Mouse (Mus musculus): ENCODE results near the gene Cntnap2. TPM values are rescaled to one million over a fixed set of nuclear protein-coding genes. Genes with fewer than 3 reads are reported as not detected.

The Cntnap2 gene
- polyA plus RNA-seq, 1 experiment from 2014 or later, result 0.59 TPM

DNA sequence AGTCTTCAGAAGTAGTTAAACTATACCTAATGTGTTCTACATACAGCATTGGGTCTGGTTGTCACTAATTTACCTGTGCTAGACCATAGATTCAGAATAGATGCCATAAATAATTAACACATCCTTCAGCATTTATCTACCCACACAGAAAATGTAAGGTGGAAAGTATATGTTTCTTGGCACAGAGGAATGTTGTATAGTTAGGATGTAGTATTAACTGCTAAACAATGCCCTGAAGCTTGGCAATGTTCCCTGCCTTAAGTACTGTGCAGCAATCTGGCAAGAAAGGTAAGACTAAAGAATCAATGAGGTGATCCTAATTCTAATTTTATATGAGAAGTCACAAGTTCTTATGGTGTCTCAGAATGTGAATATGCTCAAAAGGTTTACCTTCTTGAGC is 529.9 kb downstream of the Cntnap2 start:
- H3K4me3 ChIP-seq, result no peak overlapping the region
- no peaks in the 10 kb centered on the region for H3K4me1 ChIP-seq (replicated peaks)
- no peaks in the 10 kb centered on the region for H3K27me3 ChIP-seq (replicated peaks)
- H3K9ac ChIP-seq, result no peak overlapping the region
- H3K36me3 ChIP-seq, result no peaks in the 10 kb centered on the region
- H3K4me2 ChIP-seq, result no peak overlapping the region
- no peak overlapping the region for H3K27ac ChIP-seq (ENCODE audit: poor library complexity, severe bottlenecking)
- H3K9me3 ChIP-seq (replicated peaks), result no peaks in the 10 kb centered on the region
- no peak for ATAC-seq (ENCODE audit: insufficient number of reproducible peaks, low FRiP score)

GRCm38 (mm10) chr6:45647017-45647416 is 587.9 kb downstream of the Cntnap2 start:
- no peaks in the 10 kb centered on the region for H3K36me3 ChIP-seq
- H3K4me2 ChIP-seq, result no peak overlapping the region
- no peak overlapping the region for H3K9ac ChIP-seq
- no peaks in the 10 kb centered on the region for H3K4me1 ChIP-seq (replicated peaks)
- H3K27ac ChIP-seq (ENCODE audit: poor library complexity, severe bottlenecking), result no peak overlapping the region
- ATAC-seq (ENCODE audit: insufficient number of reproducible peaks, low FRiP score), result no peak
- H3K4me3 ChIP-seq, result no peak overlapping the region
- no peaks in the 10 kb centered on the region for H3K27me3 ChIP-seq (replicated peaks)
- H3K9me3 ChIP-seq (replicated peaks), result no peaks in the 10 kb centered on the region

- 70% methylated on average over 2 of the region's 2 CpGs for whole genome bisulfite sequencing
- H3K4me3 ChIP-seq, result no peak overlapping the region
- H3K4me2 ChIP-seq, result no peak overlapping the region
- H3K27ac ChIP-seq (ENCODE audit: poor library complexity, severe bottlenecking), result no peak overlapping the region
- no peaks in the 10 kb centered on the region for H3K27me3 ChIP-seq (replicated peaks)
- no peak overlapping the region for H3K9ac ChIP-seq
- no peak for ATAC-seq (ENCODE audit: insufficient number of reproducible peaks, low FRiP score)
- H3K9me3 ChIP-seq (replicated peaks), result no peaks in the 10 kb centered on the region
- H3K4me1 ChIP-seq (replicated peaks), result no peaks in the 10 kb centered on the region
- H3K36me3 ChIP-seq, result no peaks in the 10 kb centered on the region
Measured at GRCm38 (mm10) chr6:45648419-45648818, 589.3 kb downstream of the Cntnap2 start.

DNA sequence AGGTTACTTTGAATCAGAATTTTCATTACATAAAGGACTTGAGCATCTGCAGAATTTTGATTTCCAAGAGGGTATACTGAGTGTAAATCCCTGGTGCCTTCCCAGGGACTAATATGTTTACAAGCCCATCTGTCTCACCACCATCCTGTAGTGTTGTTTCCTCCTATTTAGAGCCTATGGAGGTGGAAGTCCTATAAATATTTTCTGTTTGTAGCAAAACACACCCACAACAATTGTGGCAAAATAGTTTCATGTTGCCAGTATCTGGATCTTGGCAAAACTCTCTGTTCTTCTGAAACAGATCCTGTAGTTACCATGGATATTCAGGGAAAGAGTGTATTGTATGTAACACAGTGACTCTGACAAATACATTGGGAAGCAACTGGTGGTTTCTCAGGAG is 641.1 kb downstream of the Cntnap2 start:
- Histone ChIP-seq H3K36me3 (no peaks in the 10 kb centered on the region), H3K4me2 (no peak overlapping the region), H3K27me3 (replicated peaks) (no peaks in the 10 kb centered on the region), H3K9ac (no peak overlapping the region), H3K27ac (ENCODE audit: poor library complexity, severe bottlenecking) (no peak overlapping the region), H3K4me1 (replicated peaks) (no peaks in the 10 kb centered on the region), H3K4me3 (no peak overlapping the region), H3K9me3 (replicated peaks) (no peaks in the 10 kb centered on the region)
- ATAC-seq (ENCODE audit: insufficient number of reproducible peaks, low FRiP score), result no peak

DNA sequence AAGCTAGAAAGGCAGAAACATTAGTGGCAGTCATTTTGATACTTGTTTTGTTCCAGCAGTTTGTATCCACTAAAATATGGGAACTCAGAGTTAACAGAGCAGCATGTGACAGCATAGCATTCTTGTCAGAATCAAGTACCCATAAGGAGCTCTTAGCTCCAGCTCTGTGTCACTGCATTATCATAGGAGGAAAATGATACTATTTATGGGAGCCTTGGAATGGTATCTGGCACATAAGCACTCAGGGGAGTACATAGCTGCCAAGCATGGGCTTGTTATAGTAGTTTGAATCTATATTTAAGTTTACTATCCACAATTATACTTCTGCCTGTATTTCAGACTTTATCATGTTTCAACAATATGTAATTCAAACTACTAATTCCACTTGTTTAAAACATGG is 732.5 kb downstream of the Cntnap2 start:
- 0 out of 2 replicates have a peak, but pooled peaks have one; percentile 36 for ATAC-seq (ENCODE audit: insufficient number of reproducible peaks, low FRiP score)
- no peak overlapping the region for H3K27ac ChIP-seq (ENCODE audit: poor library complexity, severe bottlenecking)
- H3K4me3 ChIP-seq, result no peak overlapping the region
- H3K9ac ChIP-seq, result no peak overlapping the region
- H3K27me3 ChIP-seq (replicated peaks), result no peaks in the 10 kb centered on the region
- no peaks in the 10 kb centered on the region for H3K36me3 ChIP-seq
- no peak overlapping the region for H3K4me2 ChIP-seq
- no peaks in the 10 kb centered on the region for H3K4me1 ChIP-seq (replicated peaks)
- H3K9me3 ChIP-seq (replicated peaks), result no peaks in the 10 kb centered on the region

GRCm38 (mm10) chr6:45841626-45842341 is 782.6 kb downstream of the Cntnap2 start:
- no peaks in the 10 kb centered on the region for H3K4me1 ChIP-seq (replicated peaks)
- H3K36me3 ChIP-seq, result no peaks in the 10 kb centered on the region
- no peak overlapping the region for H3K4me3 ChIP-seq
- H3K27me3 ChIP-seq (replicated peaks), result no peaks in the 10 kb centered on the region
- no peak overlapping the region for H3K9ac ChIP-seq
- WGBS, result 73% methylated on average over 4 of the region's 4 CpGs
- no peak for ATAC-seq (ENCODE audit: insufficient number of reproducible peaks, low FRiP score)
- no peaks in the 10 kb centered on the region for H3K9me3 ChIP-seq (replicated peaks)
- no peak overlapping the region for H3K27ac ChIP-seq (ENCODE audit: poor library complexity, severe bottlenecking)
- H3K4me2 ChIP-seq, result no peak overlapping the region

- WGBS, result 56% methylated on average over 1 of the region's 1 CpGs
- Histone ChIP-seq H3K9me3 (replicated peaks) (no peaks in the 10 kb centered on the region), H3K36me3 (no peaks in the 10 kb centered on the region), H3K4me3 (no peak overlapping the region), H3K9ac (no peak overlapping the region), H3K4me1 (replicated peaks) (no peaks in the 10 kb centered on the region), H3K4me2 (no peak overlapping the region), H3K27me3 (replicated peaks) (no peaks in the 10 kb centered on the region), H3K27ac (ENCODE audit: poor library complexity, severe bottlenecking) (no peak overlapping the region)
- no peak for ATAC-seq (ENCODE audit: insufficient number of reproducible peaks, low FRiP score)
Measured at GRCm38 (mm10) chr6:45843736-45844135, 784.6 kb downstream of the Cntnap2 start.

- no peak overlapping the region for H3K4me2 ChIP-seq
- H3K27ac ChIP-seq (ENCODE audit: poor library complexity, severe bottlenecking), result no peak overlapping the region
- no peaks in the 10 kb centered on the region for H3K9me3 ChIP-seq (replicated peaks)
- H3K27me3 ChIP-seq (replicated peaks), result no peaks in the 10 kb centered on the region
- no peak for ATAC-seq (ENCODE audit: insufficient number of reproducible peaks, low FRiP score)
- no peak overlapping the region for H3K9ac ChIP-seq
- WGBS, result 73% methylated on average over 3 of the region's 3 CpGs
- no peaks in the 10 kb centered on the region for H3K36me3 ChIP-seq
- no peaks in the 10 kb centered on the region for H3K4me1 ChIP-seq (replicated peaks)
- no peak overlapping the region for H3K4me3 ChIP-seq
Measured at GRCm38 (mm10) chr6:45871409-45871992, 812.3 kb downstream of the Cntnap2 start.

GRCm38 (mm10) chr6:45885486-45885885 is 826.3 kb downstream of the Cntnap2 start:
- ATAC-seq (ENCODE audit: insufficient number of reproducible peaks, low FRiP score), result no peak
- WGBS, result 77% methylated on average over 1 of the region's 1 CpGs
- no peak overlapping the region for H3K4me3 ChIP-seq
- no peak overlapping the region for H3K9ac ChIP-seq
- no peak overlapping the region for H3K4me2 ChIP-seq
- H3K9me3 ChIP-seq (replicated peaks), result no peaks in the 10 kb centered on the region
- H3K36me3 ChIP-seq, result no peaks in the 10 kb centered on the region
- H3K27me3 ChIP-seq (replicated peaks), result no peaks in the 10 kb centered on the region
- no peaks in the 10 kb centered on the region for H3K4me1 ChIP-seq (replicated peaks)
- no peak overlapping the region for H3K27ac ChIP-seq (ENCODE audit: poor library complexity, severe bottlenecking)

DNA sequence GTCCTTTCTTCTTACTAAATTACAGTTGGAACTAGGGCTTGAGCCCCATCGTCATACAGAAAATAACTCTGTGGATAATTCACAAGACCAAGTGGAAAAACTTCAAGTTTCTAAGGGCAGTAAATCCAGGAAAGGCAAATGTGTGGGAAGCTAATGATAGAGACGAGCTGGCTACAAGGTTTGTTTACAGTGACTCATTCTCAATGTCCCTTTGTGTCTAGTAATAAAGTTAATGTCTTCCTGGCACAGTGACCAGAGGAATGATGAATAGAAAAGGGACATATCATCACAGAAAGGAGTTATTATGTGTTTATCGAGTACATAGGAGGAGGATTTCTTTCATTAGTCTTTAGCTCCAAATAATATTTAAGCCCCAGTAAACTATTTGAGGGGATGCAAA is 828.7 kb downstream of the Cntnap2 start:
- no peak overlapping the region for H3K27ac ChIP-seq (ENCODE audit: poor library complexity, severe bottlenecking)
- H3K4me3 ChIP-seq, result no peak overlapping the region
- 66% methylated on average over 3 of the region's 3 CpGs for WGBS
- no peaks in the 10 kb centered on the region for H3K27me3 ChIP-seq (replicated peaks)
- H3K9me3 ChIP-seq (replicated peaks), result no peaks in the 10 kb centered on the region
- H3K36me3 ChIP-seq, result no peaks in the 10 kb centered on the region
- no peak for ATAC-seq (ENCODE audit: insufficient number of reproducible peaks, low FRiP score)
- H3K4me2 ChIP-seq, result no peak overlapping the region
- H3K4me1 ChIP-seq (replicated peaks), result no peaks in the 10 kb centered on the region
- no peak overlapping the region for H3K9ac ChIP-seq

DNA sequence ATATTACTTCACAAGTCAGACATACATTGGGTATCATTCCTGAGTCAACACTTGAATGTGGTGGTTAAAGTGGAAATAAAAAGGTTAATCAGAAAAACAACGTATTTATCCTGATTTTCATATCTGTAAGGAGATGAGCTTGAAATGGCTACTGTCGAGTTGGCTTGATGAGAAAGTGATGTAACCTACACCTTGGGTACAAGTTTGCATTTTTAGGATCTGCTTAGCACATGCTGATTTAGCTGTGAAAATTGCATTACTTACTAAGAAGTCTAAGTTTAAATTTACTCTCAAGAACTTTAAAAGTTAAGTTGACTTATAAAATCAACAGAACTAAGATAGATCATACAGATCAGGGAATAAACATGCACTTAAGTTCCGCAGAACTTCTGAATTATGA is 879.1 kb downstream of the Cntnap2 start:
- H3K9me3 ChIP-seq (replicated peaks), result no peaks in the 10 kb centered on the region
- no peak overlapping the region for H3K27ac ChIP-seq (ENCODE audit: poor library complexity, severe bottlenecking)
- H3K4me3 ChIP-seq, result no peak overlapping the region
- no peak overlapping the region for H3K4me2 ChIP-seq
- no peaks in the 10 kb centered on the region for H3K36me3 ChIP-seq
- H3K4me1 ChIP-seq (replicated peaks), result no peaks in the 10 kb centered on the region
- ATAC-seq (ENCODE audit: insufficient number of reproducible peaks, low FRiP score), result no peak
- H3K9ac ChIP-seq, result no peak overlapping the region
- H3K27me3 ChIP-seq (replicated peaks), result no peaks in the 10 kb centered on the region
- 72% methylated on average over 3 of the region's 3 CpGs for WGBS

GRCm38 (mm10) chr6:45938775-45939174 is 879.6 kb downstream of the Cntnap2 start:
- no peaks in the 10 kb centered on the region for H3K4me1 ChIP-seq (replicated peaks)
- no peak overlapping the region for H3K4me2 ChIP-seq
- no peaks in the 10 kb centered on the region for H3K9me3 ChIP-seq (replicated peaks)
- no peaks in the 10 kb centered on the region for H3K36me3 ChIP-seq
- no peak overlapping the region for H3K27ac ChIP-seq (ENCODE audit: poor library complexity, severe bottlenecking)
- no peak for ATAC-seq (ENCODE audit: insufficient number of reproducible peaks, low FRiP score)
- H3K4me3 ChIP-seq, result no peak overlapping the region
- 62% methylated on average over 1 of the region's 1 CpGs for WGBS
- H3K27me3 ChIP-seq (replicated peaks), result no peaks in the 10 kb centered on the region
- H3K9ac ChIP-seq, result no peak overlapping the region
